Mouse (Mus musculus): Measurements from ENCODE around the gene Btg2.

DNA sequence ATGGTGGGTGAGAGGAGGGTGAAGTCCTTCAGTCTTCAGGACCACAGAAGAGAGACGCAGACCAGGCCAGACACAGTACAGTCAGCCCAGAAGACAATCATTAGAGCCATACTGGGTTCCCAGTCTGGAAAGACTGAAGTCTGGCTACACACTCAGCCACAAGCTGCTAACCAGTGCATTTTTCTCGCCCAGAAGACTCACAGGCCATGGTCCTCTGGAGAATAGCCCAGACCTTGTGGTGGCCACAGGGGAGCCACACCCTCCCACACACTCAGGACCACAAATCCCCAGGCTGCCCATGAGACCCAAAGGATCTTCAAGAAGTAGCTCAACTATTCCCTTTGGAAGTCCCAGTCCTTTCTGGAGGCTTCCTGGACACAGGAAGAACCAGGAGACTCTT lies 39.6 kb downstream of the Btg2 start:
- no peak for TF ChIP-seq CTCF (IDR thresholded peaks at IDR 0.05; ENCODE audit: low read depth)
- no peak for TF ChIP-seq EP300 (optimal IDR thresholded peaks at IDR 0.05)
